In the genomic region with DNA sequence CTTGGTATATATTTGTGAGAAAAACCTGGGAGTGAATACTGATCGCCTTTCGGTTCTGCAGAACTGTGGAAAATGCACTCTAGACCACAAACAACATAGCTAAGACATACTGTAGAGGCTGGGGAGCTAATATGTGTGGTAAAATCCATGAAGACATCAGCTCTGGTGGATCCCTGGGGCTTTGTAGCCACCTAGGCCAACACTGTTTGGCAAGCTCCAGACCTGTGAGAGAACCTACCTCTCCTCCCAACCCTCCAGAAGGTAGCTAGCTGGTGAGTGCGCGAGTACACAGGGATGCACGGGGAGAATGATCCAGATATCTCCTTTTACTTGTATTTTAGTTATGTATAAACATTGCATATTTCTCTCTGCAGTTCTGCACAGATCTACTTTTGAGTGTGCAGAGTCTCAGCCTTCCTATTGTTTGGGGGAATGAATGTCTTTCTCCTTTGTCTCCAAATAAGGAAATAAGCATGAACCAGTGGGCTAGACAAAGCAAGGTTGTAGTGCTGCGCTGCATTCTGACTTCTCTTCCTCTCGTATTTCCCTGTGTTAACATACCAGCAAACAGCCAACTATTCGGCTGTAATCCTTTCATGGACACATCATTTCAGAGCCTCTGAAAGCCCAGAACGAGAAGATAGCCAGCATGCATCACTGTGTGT, we compare ENCODE assay signal across 12 mouse cellular contexts.
DNase-seq lines count a peak whose midpoint lies in the region; ATAC-seq and TF ChIP-seq lines count a peak whose summit lies in the region.
"Had no signal": no experiment of that assay in that cellular context is flagged by ENCODE, and none has a peak within 500 bp of the region (broad histone marks: within the 10 kb centered on the region; RNA-seq: fewer than 3 reads in every experiment).

No protein-coding gene starts in this region.

- H3K9me3 ChIP-seq in hindbrain, embryonic 10.5 days, result no peaks in the 10 kb centered on the region
- H3K9me3 ChIP-seq in hindbrain, embryonic 11.5 days (ENCODE audit: control insufficient read depth, low read length), result no peaks in the 10 kb centered on the region
- H3K9me3 ChIP-seq in midbrain, embryonic 14.5 days (ENCODE audit: control insufficient read depth, low read length), result no peaks in the 10 kb centered on the region
- H3K9me3 ChIP-seq in midbrain, postnatal 0 days (ENCODE audit: low read length), result no peaks in the 10 kb centered on the region

- H3K4me2 ChIP-seq in hindbrain, embryonic 11.5 days (replicated peaks; ENCODE audit: low read depth, low read length), result no peak overlapping the region
- no peak overlapping the region for H3K4me2 ChIP-seq in midbrain, embryonic 14.5 days (ENCODE audit: low read length)
- H3K4me2 ChIP-seq in midbrain, postnatal 0 days (ENCODE audit: low read depth, low read length, poor library complexity, severe bottlenecking), result no peak overlapping the region

- DNase-seq in hindbrain, embryonic 10.5 days (ENCODE audit: low spot score), result no peak
- no peak for DNase-seq in hindbrain, embryonic 11.5 days (ENCODE audit: low spot score)
- no peak for DNase-seq in midbrain, embryonic 14.5 days
- DNase-seq in midbrain, postnatal 0 days (ENCODE audit: low spot score), result no peak
- peak; percentile 47 to 52 for DNase-seq in cerebellum, postnatal 36 days
- no peak for DNase-seq in heart, adult 8-10 months (ENCODE audit: low spot score)
- DNase-seq: embryo, embryonic 11 days; heart, postnatal 10 days; kidney, adult 18-20 months had no signal

- no peak overlapping the region for H3K9ac ChIP-seq in hindbrain, embryonic 11.5 days (ENCODE audit: low read depth, low read length)
- H3K9ac ChIP-seq in midbrain, embryonic 14.5 days (replicated peaks; ENCODE audit: low read length), result no peak overlapping the region
- H3K9ac ChIP-seq in midbrain, postnatal 0 days (replicated peaks; ENCODE audit: low read length, poor library complexity, severe bottlenecking), result no peak overlapping the region

- no peaks in the 10 kb centered on the region for H3K27me3 ChIP-seq in hindbrain, embryonic 10.5 days (ENCODE audit: insufficient read depth, poor library complexity, severe bottlenecking)
- no peaks in the 10 kb centered on the region for H3K27me3 ChIP-seq in hindbrain, embryonic 11.5 days (ENCODE audit: control insufficient read depth, insufficient read depth, low read length)
- no peaks in the 10 kb centered on the region for H3K27me3 ChIP-seq in midbrain, embryonic 14.5 days (ENCODE audit: control insufficient read depth, insufficient read depth, low read length)
- H3K27me3 ChIP-seq in midbrain, postnatal 0 days (ENCODE audit: insufficient read depth, low read length), result no peaks in the 10 kb centered on the region
- H3K27me3 ChIP-seq: CH12.LX had no signal

- no peaks in the 10 kb centered on the region for H3K4me1 ChIP-seq in hindbrain, embryonic 10.5 days (replicated peaks)
- no peaks in the 10 kb centered on the region for H3K4me1 ChIP-seq in hindbrain, embryonic 11.5 days (replicated peaks; ENCODE audit: control insufficient read depth, insufficient read depth, low read length)
- no peaks in the 10 kb centered on the region for H3K4me1 ChIP-seq in midbrain, embryonic 14.5 days (ENCODE audit: control insufficient read depth, insufficient read depth, low read length)
- H3K4me1 ChIP-seq in midbrain, postnatal 0 days (ENCODE audit: insufficient read depth, low read length), result no peaks in the 10 kb centered on the region

- H3K27ac ChIP-seq in hindbrain, embryonic 10.5 days, result peak overlapping the region; percentile 29; the same call in 1 of the 2 replicates
- H3K27ac ChIP-seq in hindbrain, embryonic 11.5 days (ENCODE audit: low read depth, low read length), result no peak overlapping the region
- H3K27ac ChIP-seq in midbrain, embryonic 14.5 days (replicated peaks; ENCODE audit: low read depth, low read length), result 0 out of 2 replicates have a peak overlapping the region, but pooled peaks have one; percentile 26
- H3K27ac ChIP-seq in midbrain, postnatal 0 days (ENCODE audit: low read depth, low read length), result no peak overlapping the region

- no peak overlapping the region for H3K4me3 ChIP-seq in hindbrain, embryonic 10.5 days
- no peak overlapping the region for H3K4me3 ChIP-seq in hindbrain, embryonic 11.5 days (ENCODE audit: low read depth, low read length)
- no peak overlapping the region for H3K4me3 ChIP-seq in midbrain, embryonic 14.5 days (replicated peaks; ENCODE audit: low read depth, low read length)
- H3K4me3 ChIP-seq in midbrain, postnatal 0 days (ENCODE audit: low read depth, low read length), result no peak overlapping the region
- H3K4me3 ChIP-seq: myocyte had no signal

- 88% methylated on average over 9 of the region's 9 CpGs for WGBS in hindbrain, embryonic 10.5 days
- 89% methylated on average over 9 of the region's 9 CpGs for WGBS in hindbrain, embryonic 11.5 days
- WGBS in midbrain, embryonic 14.5 days, result 81% methylated on average over 9 of the region's 9 CpGs
- WGBS in midbrain, postnatal 0 days, result 75% methylated on average over 9 of the region's 9 CpGs

- ATAC-seq in hindbrain, embryonic 11.5 days (ENCODE audit: low FRiP score), result no peak
- ATAC-seq in midbrain, embryonic 14.5 days (ENCODE audit: low FRiP score, low TSS enrichment), result no peak
- ATAC-seq in midbrain, postnatal 0 days (ENCODE audit: low FRiP score), result no peak
- ATAC-seq in megakaryocyte-erythroid progenitor cell, adult 5-6 weeks (replicated peaks; ENCODE audit: low FRiP score, low TSS enrichment, poor library complexity, severe bottlenecking), result no peak

- peaks cover 31% of the 10 kb centered on the region for H3K36me3 ChIP-seq in hindbrain, embryonic 10.5 days
- no peaks in the 10 kb centered on the region; the same call in 1 of the 2 replicates for H3K36me3 ChIP-seq in hindbrain, embryonic 11.5 days (ENCODE audit: control insufficient read depth, insufficient read depth, low read length)
- H3K36me3 ChIP-seq in midbrain, embryonic 14.5 days (ENCODE audit: control insufficient read depth, insufficient read depth, low read length), result peaks cover 17% of the 10 kb centered on the region
- H3K36me3 ChIP-seq in midbrain, postnatal 0 days (ENCODE audit: insufficient read depth, low read length), result peaks cover 10% of the 10 kb centered on the region

- no peak for TF ChIP-seq CTCF in midbrain, postnatal 0 days (IDR thresholded peaks at IDR 0.05)

Comparison
In these comparisons a context has a peak if more than half of its experiments do, and no peak if none do; other contexts are left out.
1. H3K27ac ChIP-seq: peak in hindbrain, embryonic 10.5 days (single experiment) and midbrain, embryonic 14.5 days (single experiment); none in hindbrain, embryonic 11.5 days (single experiment) and midbrain, postnatal 0 days (single experiment).
2. DNase-seq: peak in cerebellum, postnatal 36 days (2 of 2); none in hindbrain, embryonic 10.5 days (single experiment), hindbrain, embryonic 11.5 days (single experiment), midbrain, embryonic 14.5 days (single experiment), midbrain, postnatal 0 days (single experiment) and heart, adult 8-10 months (single experiment).